Mouse (Mus musculus) liver, embryonic 14.5 days (tissue): ENCODE data around the gene Hccs.

Experiments
- CTCF ChIP-seq: IDR thresholded peaks from 2 replicates; pipeline ENCODE4 v1.5.1; 2016; ENCODE audit warnings: antibody characterized with exemption, low read depth, control low read depth
- EP300 ChIP-seq: IDR thresholded peaks from 2 replicates; pipeline ENCODE4 v1.6.1; 2016; ENCODE audit warnings: antibody characterized with exemption, low read depth

GRCm38 (mm10) chrX:169357146-169357772, 37.1 kb upstream of the Hccs start:
- no peak for TF ChIP-seq CTCF
- no peak for TF ChIP-seq EP300
